Mouse (Mus musculus): ENCODE measurements around the gene Midn. TPM values are rescaled to one million over a fixed set of nuclear protein-coding genes. Genes with fewer than 3 reads are reported as not detected.

Gene Midn
- polyA plus RNA-seq, 1 experiment: 101 TPM

DNA sequence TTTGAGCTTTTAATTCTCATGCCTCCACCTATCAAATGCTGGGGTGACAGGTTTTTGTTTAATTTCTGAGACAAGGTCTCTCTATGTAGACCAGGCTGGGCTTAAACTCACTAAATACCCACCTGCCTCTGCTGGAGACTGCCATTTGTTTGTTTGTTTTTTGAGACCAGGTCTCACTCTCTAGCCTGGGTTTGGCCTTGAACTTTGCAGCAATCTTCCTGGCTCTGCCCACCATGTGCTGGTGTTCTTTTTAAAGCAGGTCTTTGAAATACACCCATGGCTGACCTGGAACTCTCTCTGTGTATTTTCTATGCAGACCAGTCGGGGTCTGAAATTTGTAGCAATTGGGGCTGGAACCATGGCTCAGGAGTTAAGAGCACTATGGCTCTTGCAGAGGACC, 12.4 kb upstream of the Midn start:
- 0 out of 2 replicates have a peak, but pooled peaks cover 2% of the 10 kb centered on the region for H3K4me1 ChIP-seq (ENCODE audit: control insufficient read depth, insufficient read depth, low read length)
- H3K4me3 ChIP-seq (ENCODE audit: insufficient read depth, low read length): no peak overlapping the region
- H3K27ac ChIP-seq (ENCODE audit: insufficient read depth, low read length): no peak overlapping the region
- TF ChIP-seq POLR2A (IDR thresholded peaks at IDR 0.05; ENCODE audit: low read depth, low read length) (no peak), CTCF (IDR thresholded peaks at IDR 0.05; ENCODE audit: borderline replicate concordance, insufficient read depth, low read length) (no peak)

- Histone ChIP-seq H3K4me1 (ENCODE audit: control insufficient read depth, insufficient read depth, low read length) (0 out of 2 replicates have a peak, but pooled peaks cover 2% of the 10 kb centered on the region), H3K27ac (ENCODE audit: insufficient read depth, low read length) (no peak overlapping the region), H3K4me3 (ENCODE audit: insufficient read depth, low read length) (no peak overlapping the region)
- TF ChIP-seq POLR2A (IDR thresholded peaks at IDR 0.05; ENCODE audit: low read depth, low read length) (no peak), CTCF (IDR thresholded peaks at IDR 0.05; ENCODE audit: borderline replicate concordance, insufficient read depth, low read length) (no peak)
These were observed 11.7 kb upstream of the Midn start for GRCm38 (mm10) chr10:80136179-80136951.

DNA sequence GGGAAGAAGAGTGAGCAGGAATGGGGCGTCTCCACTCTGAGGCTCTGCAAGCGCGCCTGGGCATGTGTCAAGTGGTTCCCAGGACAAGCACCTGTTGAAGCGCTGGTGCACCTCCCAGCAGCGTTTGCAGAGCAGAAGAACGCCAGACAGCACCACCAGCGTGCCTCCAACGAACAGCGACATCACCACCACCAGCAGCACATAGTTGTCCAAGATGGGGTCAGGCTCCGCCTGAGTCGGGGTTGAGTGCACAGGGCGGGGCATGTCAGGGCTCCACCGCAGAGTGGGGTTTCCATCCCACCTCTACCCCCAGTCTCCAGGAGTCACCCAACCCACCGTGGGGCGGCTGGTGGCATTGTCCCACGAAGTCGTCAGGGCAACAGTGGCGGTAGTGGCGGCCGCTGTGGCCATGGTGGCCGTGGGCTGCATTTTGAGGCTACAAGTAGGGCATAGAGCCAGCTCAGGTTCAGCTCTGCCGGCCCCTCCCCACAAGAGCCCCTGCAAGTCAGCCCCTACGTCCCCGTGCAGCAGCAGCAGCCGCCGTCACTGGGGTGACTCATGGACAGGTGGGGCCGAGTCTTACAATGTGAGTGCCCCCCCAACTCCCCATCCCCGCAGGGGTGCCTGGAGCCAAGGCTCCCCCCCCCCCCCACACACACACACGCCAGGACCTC, 11.0 kb upstream of the Midn start:
- no peak overlapping the region for H3K27ac ChIP-seq (ENCODE audit: insufficient read depth, low read length)
- H3K4me3 ChIP-seq (ENCODE audit: insufficient read depth, low read length): no peak overlapping the region
- H3K4me1 ChIP-seq (ENCODE audit: control insufficient read depth, insufficient read depth, low read length): 0 out of 2 replicates have a peak, but pooled peaks cover 2% of the 10 kb centered on the region
- TF ChIP-seq POLR2A (IDR thresholded peaks at IDR 0.05; ENCODE audit: low read depth, low read length) (no peak), CTCF (IDR thresholded peaks at IDR 0.05; ENCODE audit: borderline replicate concordance, insufficient read depth, low read length) (no peak)

- H3K27ac ChIP-seq (ENCODE audit: insufficient read depth, low read length): 0 out of 2 replicates have a peak overlapping the region, but pooled peaks have one; percentile 22
- H3K4me1 ChIP-seq (ENCODE audit: control insufficient read depth, insufficient read depth, low read length): 0 out of 2 replicates have a peak, but pooled peaks cover 2% of the 10 kb centered on the region
- peak; percentile 8; the same call in 1 of the 2 replicates for TF ChIP-seq POLR2A (IDR thresholded peaks at IDR 0.05; ENCODE audit: low read depth, low read length)
- no peak for TF ChIP-seq CTCF (IDR thresholded peaks at IDR 0.05; ENCODE audit: borderline replicate concordance, insufficient read depth, low read length)
- peak overlapping the region; percentile 83 for H3K4me3 ChIP-seq (ENCODE audit: insufficient read depth, low read length)
These were observed 10.2 kb upstream of the Midn start for GRCm38 (mm10) chr10:80137626-80138552.

DNA sequence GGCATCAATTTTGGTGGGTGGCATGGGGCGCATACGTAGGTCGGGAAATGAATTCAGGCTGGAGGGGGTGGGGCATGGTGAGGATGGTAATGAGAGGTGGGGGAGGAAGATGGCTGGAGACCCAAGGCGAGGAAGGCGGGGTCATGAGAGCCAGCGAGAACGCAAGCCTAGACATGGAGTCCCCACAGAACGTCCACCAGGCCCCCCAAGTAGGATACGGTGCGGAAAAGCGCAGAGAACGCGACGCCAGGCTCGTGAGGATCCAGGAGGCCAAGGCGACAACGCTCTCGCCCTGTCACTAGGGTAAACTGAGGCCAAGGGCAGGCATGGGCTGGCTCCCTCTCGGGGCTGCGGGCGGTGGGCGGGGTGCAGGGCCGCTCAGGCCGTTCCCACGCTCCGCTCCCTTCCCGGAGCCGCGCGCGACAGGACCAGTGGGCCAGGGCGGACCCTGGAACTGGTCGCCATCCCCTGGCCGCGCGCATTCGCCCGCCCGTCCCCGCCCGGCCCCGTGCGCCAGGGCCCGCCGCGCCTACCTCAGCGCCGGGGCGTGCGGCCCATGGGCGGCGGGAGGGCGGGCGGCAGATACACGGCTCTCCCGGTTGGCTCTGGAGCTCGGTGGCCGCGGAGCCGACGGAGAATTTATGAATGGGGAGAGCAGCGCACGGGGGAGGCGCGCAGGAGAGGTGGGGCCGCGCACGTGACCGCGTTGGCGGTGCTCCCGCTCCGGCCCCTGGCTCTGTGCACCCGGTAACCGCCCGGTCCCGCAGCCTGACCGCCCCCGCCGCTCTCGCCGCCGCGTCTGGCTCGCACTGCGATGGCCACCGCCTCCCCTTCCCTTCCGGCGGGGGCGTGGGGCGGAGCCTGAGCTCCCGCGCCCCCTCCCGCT, 9.3 kb upstream of the Midn start, which contains the start of gene Atp5d:
Gene Atp5d (plus strand): TSS at position 80 of the 886 bp plus-strand sequence.
- TF ChIP-seq POLR2A (IDR thresholded peaks at IDR 0.05; ENCODE audit: low read depth, low read length) (peak; percentile 74), CTCF (IDR thresholded peaks at IDR 0.05; ENCODE audit: borderline replicate concordance, insufficient read depth, low read length) (no peak)
- Histone ChIP-seq H3K4me1 (ENCODE audit: control insufficient read depth, insufficient read depth, low read length) (0 out of 2 replicates have a peak, but pooled peaks cover 2% of the 10 kb centered on the region), H3K27ac (ENCODE audit: insufficient read depth, low read length) (peak within 1 kb of the TSS; percentile 60), H3K4me3 (ENCODE audit: insufficient read depth, low read length) (peak within 1 kb of the TSS; percentile 83)

DNA sequence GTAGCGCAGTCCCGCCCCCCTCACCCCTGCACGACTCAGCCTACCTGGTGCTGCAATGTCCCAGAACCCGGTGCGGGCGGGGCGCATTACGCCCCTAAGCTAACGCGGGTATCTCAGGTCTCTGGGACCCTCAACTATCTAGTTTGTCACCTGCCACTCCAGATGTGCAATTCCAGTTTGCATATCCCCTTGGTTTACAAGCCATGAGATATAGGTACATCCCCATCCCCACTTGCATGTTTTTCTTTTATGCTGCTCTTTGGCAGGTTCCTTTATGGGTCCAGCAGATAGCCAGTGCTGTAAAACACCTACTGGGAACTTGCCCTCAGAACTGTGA, 8.7 kb upstream of the Midn start:
- Histone ChIP-seq H3K27ac (ENCODE audit: insufficient read depth, low read length) (no peak overlapping the region), H3K4me1 (ENCODE audit: control insufficient read depth, insufficient read depth, low read length) (0 out of 2 replicates have a peak, but pooled peaks cover 2% of the 10 kb centered on the region), H3K4me3 (ENCODE audit: insufficient read depth, low read length) (peak overlapping the region; percentile 83; the same call in 1 of the 2 replicates)
- TF ChIP-seq POLR2A (IDR thresholded peaks at IDR 0.05; ENCODE audit: low read depth, low read length) (no peak), CTCF (IDR thresholded peaks at IDR 0.05; ENCODE audit: borderline replicate concordance, insufficient read depth, low read length) (no peak)

DNA sequence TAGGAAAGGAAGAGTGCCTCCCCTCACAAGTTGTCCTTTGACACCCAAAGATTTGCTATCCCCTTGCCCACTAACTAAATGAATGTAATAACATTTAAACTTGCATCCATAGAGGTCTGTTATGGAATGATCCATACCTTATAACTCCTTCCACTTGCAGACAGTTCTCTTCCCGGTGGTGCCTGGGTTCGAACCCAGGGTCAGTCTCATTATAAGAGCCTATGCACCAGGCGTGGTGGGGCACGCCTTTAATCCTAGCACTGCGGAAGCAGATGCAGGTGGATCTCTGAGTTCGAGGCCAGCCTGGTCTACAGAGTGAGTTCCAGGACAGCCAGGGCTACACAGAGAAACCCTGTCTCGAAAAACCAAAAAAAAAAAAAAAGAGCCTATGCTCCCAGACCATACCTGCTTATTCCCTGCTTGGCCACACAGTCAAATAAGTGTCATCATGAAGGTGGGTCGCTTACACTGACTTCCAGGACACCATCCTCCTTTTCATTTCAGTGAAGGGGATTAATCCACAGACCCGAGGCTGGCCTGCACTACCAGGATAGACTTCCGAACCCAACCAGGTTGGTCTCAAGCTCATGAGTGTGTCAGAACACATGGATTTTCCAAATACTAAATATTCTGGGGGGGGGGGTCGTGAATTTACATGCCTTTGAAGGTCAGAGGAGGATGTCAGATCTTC, 8.0 kb upstream of the Midn start:
- Histone ChIP-seq H3K4me3 (ENCODE audit: insufficient read depth, low read length) (no peak overlapping the region), H3K4me1 (ENCODE audit: control insufficient read depth, insufficient read depth, low read length) (0 out of 2 replicates have a peak, but pooled peaks cover 2% of the 10 kb centered on the region), H3K27ac (ENCODE audit: insufficient read depth, low read length) (no peak overlapping the region)
- no peak for TF ChIP-seq CTCF (IDR thresholded peaks at IDR 0.05; ENCODE audit: borderline replicate concordance, insufficient read depth, low read length)
- no peak for TF ChIP-seq POLR2A (IDR thresholded peaks at IDR 0.05; ENCODE audit: low read depth, low read length)

DNA sequence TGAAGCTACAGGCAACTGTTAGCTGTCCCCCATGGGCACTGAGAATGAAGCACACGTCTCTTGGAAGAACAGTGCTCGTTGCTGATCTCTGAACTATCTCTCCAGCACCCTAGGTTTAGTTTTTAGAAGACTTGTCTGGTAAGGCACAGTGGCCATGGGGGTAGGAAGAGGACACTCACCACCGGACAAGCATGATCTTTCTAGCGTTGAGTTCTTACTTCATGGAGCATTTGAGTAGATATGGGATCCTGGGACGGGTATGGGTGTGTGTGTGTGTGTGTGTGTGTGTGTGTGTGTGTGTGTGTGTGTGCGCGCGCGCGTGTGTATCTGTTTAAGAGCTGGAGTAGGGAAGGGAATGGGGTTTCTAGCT, 7.4 kb upstream of the Midn start, which contains the start of gene Cbarp:
Gene Cbarp (minus strand): TSS at position 170 of the 370 bp plus-strand sequence.
- peak within 1 kb of the TSS; percentile 25 for H3K4me3 ChIP-seq (ENCODE audit: insufficient read depth, low read length)
- TF ChIP-seq POLR2A (IDR thresholded peaks at IDR 0.05; ENCODE audit: low read depth, low read length): no peak
- no peak for TF ChIP-seq CTCF (IDR thresholded peaks at IDR 0.05; ENCODE audit: borderline replicate concordance, insufficient read depth, low read length)
- 0 out of 2 replicates have a peak, but pooled peaks cover 2% of the 10 kb centered on the region for H3K4me1 ChIP-seq (ENCODE audit: control insufficient read depth, insufficient read depth, low read length)
- H3K27ac ChIP-seq (ENCODE audit: insufficient read depth, low read length): peak within 1 kb of the TSS; percentile 81
